Mouse (Mus musculus) ZHBTc4 (cell line): ENCODE measurements around the gene Olfr926.
A peak's percentile ranks its signal among the peaks of the same experiment; 100 is the strongest.

Source experiments
- DNase-seq: peaks from one replicate; pipeline ENCODE4 v3.0.0-alpha.2; 2011; ENCODE audit warnings: low read depth, low spot score

Olfr926 gene

DNA sequence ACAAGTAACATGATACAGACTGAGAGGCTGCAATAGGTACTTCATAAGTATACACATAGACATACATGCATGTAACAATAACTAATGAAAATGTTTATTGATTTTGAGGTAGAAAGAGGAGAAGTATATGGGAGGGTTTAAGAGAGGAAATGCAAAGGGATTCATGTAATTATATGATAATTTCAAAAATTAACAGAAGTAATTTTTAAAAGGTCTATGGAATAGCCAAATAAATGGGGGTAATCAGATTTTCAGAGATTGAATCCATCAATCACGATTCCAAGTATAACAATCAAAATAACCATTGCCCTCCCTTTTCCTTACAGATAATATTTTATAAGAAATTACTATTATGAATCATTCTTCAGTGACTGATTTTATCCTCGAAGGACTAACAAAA is at the start of gene Olfr926:
Gene Olfr926, plus strand, starts transcription at position 301 of the 400 bp plus-strand sequence.
- no peak for DNase-seq

DNA sequence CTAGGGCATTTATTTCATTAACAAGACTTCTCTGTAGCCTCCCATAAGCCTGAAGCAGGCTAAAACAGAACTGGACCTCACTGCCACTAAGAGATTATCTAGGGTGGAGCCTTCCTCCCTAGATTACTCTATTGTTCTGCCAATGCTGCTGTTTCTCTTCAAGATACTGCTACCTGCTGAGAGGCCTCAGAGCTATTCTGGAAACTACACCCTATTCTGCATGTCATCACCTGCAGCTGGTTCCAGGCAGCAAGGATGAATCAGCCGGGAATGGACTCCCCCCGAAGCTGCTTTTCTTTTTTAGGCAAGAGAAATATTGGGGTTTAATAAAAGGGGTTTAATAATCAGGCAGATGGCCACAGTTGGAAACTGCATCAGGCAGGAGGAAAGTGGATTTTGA is 43.9 kb upstream of the Olfr926 start:
- peak; percentile 71 for DNase-seq

DNA sequence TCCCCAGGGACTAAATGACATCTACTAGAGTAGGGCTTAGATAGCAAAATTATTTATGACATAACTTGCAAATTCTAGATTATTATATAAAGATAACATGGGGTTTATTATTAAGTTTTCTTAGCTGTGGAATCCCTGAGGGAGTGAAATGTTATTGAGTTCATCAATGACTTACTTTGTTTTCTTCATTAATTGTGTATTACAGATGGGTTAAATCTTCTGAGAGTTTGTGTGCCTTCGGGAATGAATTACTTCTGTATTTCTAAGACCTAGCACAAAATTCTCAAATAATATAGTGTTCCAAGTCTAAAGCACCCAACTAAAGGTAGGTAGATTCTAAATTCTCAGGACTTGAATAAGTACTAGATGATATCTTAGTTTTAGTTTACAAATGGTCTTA is 32.8 kb upstream of the Olfr926 start, which contains the start of gene Olfr924:
Gene Olfr924, plus strand, starts transcription at position 301 of the 400 bp plus-strand sequence.
- DNase-seq = no peak

DNA sequence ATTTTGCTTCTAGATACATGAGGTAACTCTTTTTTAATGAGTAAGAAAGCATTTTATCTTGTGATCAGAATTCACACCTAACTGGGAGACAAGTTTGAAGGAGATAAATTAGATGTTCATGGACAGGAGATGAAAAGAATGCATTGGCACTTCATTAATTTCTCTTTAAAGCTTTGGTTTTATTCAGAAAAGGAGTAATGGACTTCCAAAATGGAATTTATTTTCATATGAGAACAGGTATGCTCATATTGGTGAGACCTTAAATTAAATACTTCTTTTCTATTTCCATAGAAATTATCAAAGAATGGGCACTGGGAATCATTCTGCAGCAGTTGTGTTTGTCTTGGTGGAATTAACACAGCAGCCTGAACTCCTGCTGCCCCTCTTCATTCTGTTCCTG is 22.2 kb upstream of the Olfr926 start, which contains the start of gene Olfr26:
Gene Olfr26, plus strand, starts transcription at position 301 of the 400 bp plus-strand sequence.
- DNase-seq = no peak

DNA sequence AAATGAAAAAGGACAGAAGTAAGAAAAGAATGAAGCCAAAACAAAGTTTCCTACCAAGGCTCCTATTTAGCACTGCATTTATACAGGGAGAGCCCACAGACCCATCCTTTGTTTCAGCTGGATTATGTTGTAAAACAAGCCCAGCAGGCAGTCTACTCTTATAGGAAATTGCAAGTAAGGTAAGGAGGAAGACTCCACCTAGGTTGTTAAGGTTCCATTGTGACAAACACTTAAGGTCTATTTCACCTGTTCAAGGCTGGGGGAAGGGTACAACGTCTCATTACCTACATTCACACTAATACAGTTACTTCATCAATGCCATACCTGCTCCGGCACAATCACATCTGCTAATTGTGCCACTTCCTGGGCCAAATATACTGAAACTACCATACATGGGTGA is 2.0 kb upstream of the Olfr926 start:
- peak; percentile 55 for DNase-seq
